Mouse (Mus musculus): Measurements from ENCODE around the gene Saa2.

The Saa2 gene

GRCm38 (mm10) chr7:46751490-46751889, at the start of gene Saa2:
TSS of gene Saa2 (plus strand) at chr7:46751790.
- POLR2A ChIA-PET = interaction anchor here in 1 of 4 experiments (0.6 kb wide), 1 partner anchor 19 kb away, joined by 6 read pairs; no protein-coding TSS in a partner anchor
- CTCF ChIA-PET = no interaction called here

DNA sequence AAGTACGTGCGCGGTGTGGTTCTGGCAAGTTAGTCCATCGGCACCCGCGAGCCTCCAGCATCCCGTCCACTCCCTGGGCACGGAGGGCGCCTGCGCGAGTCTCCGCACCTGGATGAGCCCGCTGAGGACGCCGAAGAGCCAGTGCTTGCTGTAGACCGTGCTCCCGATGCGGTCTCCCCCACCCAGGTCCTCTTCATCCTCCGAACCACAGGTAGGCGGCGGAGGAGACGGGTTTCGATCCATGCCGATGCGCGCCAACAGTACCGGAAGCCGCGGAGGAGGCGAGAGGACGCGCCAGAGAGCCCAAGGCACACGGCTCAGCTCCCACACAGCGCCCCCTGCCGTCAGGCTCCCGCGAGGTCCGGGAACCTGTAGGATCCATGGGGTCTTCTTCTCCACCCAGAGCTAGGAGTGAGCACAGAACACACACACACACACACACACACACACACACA, 41.2 kb upstream of the Saa2 start, which contains the start of gene Saal1:
Gene Saal1 (minus strand): TSS at position 291 of the 455 bp plus-strand sequence.
- ChIA-PET POLR2A (interaction anchor here (0.6 to 1.7 kb wide), 25 partner anchors 8 to 814 kb away, joined by 3 to 12 read pairs (median 3); partner anchors contain the start of genes Gtf2h1 (in 2 of the 4), Hps5 (in 2 of the 4), Syngr4 (in 1 of the 4) and Tmem143 (in 1 of the 4)), CTCF (interaction anchor here (0.6 to 2.1 kb wide), 45 partner anchors 8 to 366 kb away, joined by 3 to 23 read pairs (median 4); partner anchors contain the start of genes Gtf2h1 (in 1 of the 4), Hps5 (in 1 of the 4), Kcnc1 (in 1 of the 4) and Uevld (in 1 of the 4))

DNA sequence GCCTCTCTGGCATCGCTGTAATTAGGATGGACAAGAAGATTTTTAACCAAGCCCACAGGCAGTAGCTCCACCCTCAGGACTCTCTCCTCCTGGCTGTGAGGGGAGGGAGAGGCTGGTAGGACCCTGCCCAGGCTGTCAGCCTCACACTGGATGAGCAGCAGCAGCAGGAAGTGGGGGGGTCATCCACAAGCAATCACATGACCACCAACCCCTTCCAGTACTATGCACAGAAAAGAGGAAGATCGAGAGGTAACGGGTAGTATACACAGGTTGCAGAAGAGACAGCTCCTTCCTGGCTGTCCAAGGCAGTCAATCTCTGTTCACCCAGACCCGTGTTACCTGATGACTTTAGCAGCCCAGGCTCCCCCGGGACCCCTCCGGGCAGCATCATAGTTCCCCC, 39.3 kb upstream of the Saa2 start:
- ChIA-PET POLR2A (interaction anchor here in 3 of 4 experiments (0.6 to 1.8 kb wide), 13 partner anchors 9 to 858 kb away, joined by 3 to 5 read pairs (median 3); partner anchors contain the start of gene Ush1c (in 1 of the 3)), CTCF (interaction anchor here in 3 of 4 experiments (0.9 to 2.1 kb wide), 8 partner anchors 10 to 112 kb away, joined by 3 to 23 read pairs (median 5); no protein-coding TSS in a partner anchor)

GRCm38 (mm10) chr7:46714518-46714917, 37.1 kb upstream of the Saa2 start:
- CTCF ChIA-PET = interaction anchor here in 3 of 4 experiments (0.6 to 3.5 kb wide), 9 partner anchors 10 to 1203 kb away, joined by 3 to 28 read pairs (median 3); no protein-coding TSS in a partner anchor
- POLR2A ChIA-PET = interaction anchor here in 2 of 4 experiments (0.5 to 1.3 kb wide), 6 partner anchors 107 to 1219 kb away, joined by 3 to 5 read pairs (median 3); no protein-coding TSS in a partner anchor

- CTCF ChIA-PET = interaction anchor here (0.6 to 3.5 kb wide), 6 partner anchors 10 to 69 kb away, joined by 3 to 28 read pairs (median 4); no protein-coding TSS in a partner anchor
Observed at GRCm38 (mm10) chr7:46715600-46715999, 36.0 kb upstream of the Saa2 start, which contains the start of gene Saa3. TSS of gene Saa3 (minus strand) at chr7:46715700.

GRCm38 (mm10) chr7:46716897-46717296, 34.7 kb upstream of the Saa2 start:
- CTCF ChIA-PET = interaction anchor here in 3 of 4 experiments (0.6 to 1.1 kb wide), 5 partner anchors 36 to 96 kb away, joined by 3 to 5 read pairs (median 4); partner anchors contain the start of gene Sergef (in 1 of the 3)
- POLR2A ChIA-PET = interaction anchor here in 3 of 4 experiments (0.6 to 1.5 kb wide), 5 partner anchors 28 to 121 kb away, joined by 3 to 13 read pairs (median 7); partner anchors contain the start of genes Gtf2h1 (in 1 of the 3) and Hps5 (in 1 of the 3)

More at GRCm38 (mm10) chr7:46715600-46715999, 36.0 kb upstream of the Saa2 start, which contains the start of gene Saa3:
- POLR2A ChIA-PET = interaction anchor here in 3 of 4 experiments (0.7 to 1.5 kb wide), 7 partner anchors 9 to 106 kb away, joined by 3 to 8 read pairs (median 3); partner anchors contain the start of genes Gtf2h1 (in 1 of the 3) and Hps5 (in 1 of the 3)

DNA sequence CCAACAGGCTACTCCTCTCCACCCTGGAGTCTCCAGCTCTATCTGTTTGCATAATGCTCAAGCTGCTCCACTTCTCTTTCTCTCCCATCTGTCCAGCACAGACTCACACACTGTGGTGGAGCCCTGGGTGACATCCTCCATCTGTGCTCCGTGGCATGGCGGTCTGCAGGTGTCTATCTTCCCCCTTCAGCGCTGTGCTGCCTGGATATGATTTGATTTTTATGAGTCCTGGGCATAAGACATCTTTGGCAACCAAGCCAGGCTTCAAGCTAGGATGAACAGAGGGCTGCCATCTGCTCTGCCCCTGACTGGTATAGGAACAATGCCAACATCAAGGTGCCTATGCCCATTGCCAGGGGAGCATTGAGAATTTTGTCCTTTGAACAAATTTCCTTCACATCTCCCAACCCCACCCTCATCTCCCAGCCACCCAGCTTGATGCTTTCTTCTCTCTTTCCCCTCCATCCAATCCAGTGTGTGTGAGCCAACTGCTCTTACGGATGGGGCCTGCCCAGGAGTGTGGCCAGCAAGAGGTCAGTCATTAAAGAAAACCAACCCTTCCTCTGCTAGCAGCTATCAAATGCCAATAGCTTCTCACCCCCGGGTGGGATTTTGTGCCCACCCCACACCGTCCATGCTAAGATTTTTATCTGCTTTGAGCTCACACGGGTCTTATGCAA, 32.9 kb upstream of the Saa2 start:
- POLR2A ChIA-PET = interaction anchor here in 2 of 4 experiments (0.9 to 1.7 kb wide), 3 partner anchors 20 to 51 kb away, joined by 3 to 5 read pairs (median 4); no protein-coding TSS in a partner anchor
- CTCF ChIA-PET = interaction anchor here in 1 of 4 experiments (1.8 kb wide), 1 partner anchor 52 kb away, joined by 7 read pairs; no protein-coding TSS in a partner anchor

- ChIA-PET CTCF (interaction anchor here in 3 of 4 experiments (0.7 to 1.5 kb wide), 3 partner anchors 9 to 200 kb away, joined by 3 to 5 read pairs (median 4); partner anchors contain the start of gene Saal1 (in 3 of the 3)), POLR2A (interaction anchor here (0.6 to 1.7 kb wide), 8 partner anchors 8 to 126 kb away, joined by 3 to 6 read pairs (median 3); no protein-coding TSS in a partner anchor)
Observed at GRCm38 (mm10) chr7:46719526-46719925, 32.1 kb upstream of the Saa2 start.

- ChIA-PET POLR2A (interaction anchor here in 3 of 4 experiments (1.0 to 1.7 kb wide), 6 partner anchors 9 to 125 kb away, joined by 3 to 6 read pairs (median 3); no protein-coding TSS in a partner anchor), CTCF (interaction anchor here in 3 of 4 experiments (1.1 to 1.5 kb wide), 2 partner anchors 10 kb away, joined by 3 to 5 read pairs (median 5); partner anchors contain the start of gene Saal1 (in 3 of the 3))
Observed at GRCm38 (mm10) chr7:46720460-46720859, 31.1 kb upstream of the Saa2 start.

DNA sequence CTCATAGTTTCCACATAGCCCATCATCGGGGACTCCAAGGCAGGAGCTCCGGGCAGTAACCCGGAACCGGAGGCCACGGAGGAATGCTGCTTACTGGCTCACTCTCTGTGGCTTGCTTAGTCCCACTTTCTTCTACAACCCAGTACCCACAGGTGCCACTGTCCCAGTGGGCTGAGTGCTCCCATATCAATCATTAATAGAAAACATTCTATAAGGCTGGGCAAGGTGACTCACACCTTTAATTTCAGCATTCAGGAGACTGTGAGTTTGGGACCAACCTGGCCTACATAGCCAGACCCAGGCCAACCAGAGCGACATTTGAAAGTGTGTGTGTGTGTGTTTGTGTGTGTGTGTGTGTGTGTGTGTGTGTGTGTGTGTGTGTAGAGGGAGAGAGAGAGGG, 28.2 kb upstream of the Saa2 start:
- ChIA-PET CTCF (interaction anchor here in 2 of 4 experiments (0.8 to 2.3 kb wide), 4 partner anchors 9 to 47 kb away, joined by 3 to 8 read pairs (median 6); partner anchors contain the start of gene Saal1 (in 1 of the 2)), POLR2A (interaction anchor here in 3 of 4 experiments (0.5 to 1.8 kb wide), 12 partner anchors 12 to 419 kb away, joined by 3 to 6 read pairs (median 4); partner anchors contain the start of gene Saal1 (in 1 of the 3))

- CTCF ChIA-PET = interaction anchor here in 2 of 4 experiments (1.2 to 2.3 kb wide), 3 partner anchors 9 to 47 kb away, joined by 6 to 8 read pairs (median 7); partner anchors contain the start of gene Saal1 (in 1 of the 2)
- POLR2A ChIA-PET = interaction anchor here in 3 of 4 experiments (0.6 to 1.8 kb wide), 12 partner anchors 8 to 419 kb away, joined by 3 to 6 read pairs (median 4); partner anchors contain the start of genes Saa3 (in 1 of the 3) and Saal1 (in 1 of the 3)
Observed at GRCm38 (mm10) chr7:46723849-46724248, 27.7 kb upstream of the Saa2 start.

DNA sequence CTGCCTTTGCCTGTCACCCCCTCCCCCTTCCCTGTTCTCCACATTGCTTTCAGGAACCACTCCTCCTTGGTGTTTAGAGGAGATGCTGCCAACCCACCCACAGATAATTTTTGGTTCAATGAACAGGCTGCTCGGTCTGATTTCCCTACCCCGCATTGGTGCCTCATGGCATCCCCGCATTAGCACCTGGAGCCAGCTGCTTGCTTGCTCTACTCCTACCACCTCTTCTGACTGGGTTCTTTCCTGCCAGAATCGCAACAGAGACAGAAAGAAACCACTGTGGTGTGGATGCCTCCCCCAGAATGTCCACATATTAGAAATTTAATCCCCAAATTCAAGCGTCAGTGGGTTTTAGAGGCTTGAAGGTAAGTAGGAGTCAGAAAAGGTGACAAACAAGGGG, 27.2 kb upstream of the Saa2 start:
- ChIA-PET CTCF (interaction anchor here in 1 of 4 experiments (1.7 to 2.3 kb wide), 2 partner anchors 10 to 46 kb away, joined by 6 to 8 read pairs; no protein-coding TSS in a partner anchor), POLR2A (interaction anchor here in 3 of 4 experiments (0.7 to 1.8 kb wide), 7 partner anchors 9 to 406 kb away, joined by 3 to 6 read pairs (median 4); partner anchors contain the start of gene Saa3 (in 1 of the 3))

- ChIA-PET POLR2A (no interaction called here), CTCF (no interaction called here)
Observed at GRCm38 (mm10) chr7:46727584-46727983, 24.0 kb upstream of the Saa2 start.

- POLR2A ChIA-PET = interaction anchor here in 1 of 4 experiments (0.6 to 0.7 kb wide), 2 partner anchors 16 to 105 kb away, joined by 3 read pairs; no protein-coding TSS in a partner anchor
Observed at GRCm38 (mm10) chr7:46732458-46732857, 19.1 kb upstream of the Saa2 start, which contains the start of gene Saa4. TSS of gene Saa4 (minus strand) at chr7:46732603.

DNA sequence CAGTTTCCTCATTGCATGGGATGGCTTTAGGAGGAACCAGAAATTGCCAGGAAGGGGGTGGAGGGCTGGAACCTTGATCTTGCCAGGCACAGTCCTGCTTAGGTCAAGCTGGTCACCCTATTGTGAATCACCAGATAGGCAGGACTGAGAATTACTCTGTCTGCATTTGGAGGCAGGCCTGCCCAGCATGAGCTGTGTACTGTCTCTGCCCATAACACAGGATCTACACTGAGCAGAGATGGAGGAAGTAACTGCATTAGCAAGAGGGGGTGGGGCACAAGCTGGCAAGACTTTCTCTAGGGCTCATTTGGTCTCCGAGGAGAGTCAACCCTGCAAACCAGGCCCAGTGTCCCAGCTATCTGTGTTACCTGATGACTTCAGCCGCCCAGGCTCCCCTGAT, 16.6 kb upstream of the Saa2 start:
- ChIA-PET POLR2A (interaction anchor here in 2 of 4 experiments (0.6 to 2.1 kb wide), 8 partner anchors 11 to 332 kb away, joined by 3 to 8 read pairs (median 4); partner anchors contain the start of genes Gtf2h1 (in 1 of the 2) and Hps5 (in 1 of the 2)), CTCF (interaction anchor here in 1 of 4 experiments (0.7 to 2.4 kb wide), 2 partner anchors 21 to 23 kb away, joined by 3 to 5 read pairs; no protein-coding TSS in a partner anchor)

More at GRCm38 (mm10) chr7:46732458-46732857, 19.1 kb upstream of the Saa2 start, which contains the start of gene Saa4:
- CTCF ChIA-PET = interaction anchor here in 1 of 4 experiments (0.6 kb wide), 1 partner anchor 50 kb away, joined by 6 read pairs; no protein-coding TSS in a partner anchor

DNA sequence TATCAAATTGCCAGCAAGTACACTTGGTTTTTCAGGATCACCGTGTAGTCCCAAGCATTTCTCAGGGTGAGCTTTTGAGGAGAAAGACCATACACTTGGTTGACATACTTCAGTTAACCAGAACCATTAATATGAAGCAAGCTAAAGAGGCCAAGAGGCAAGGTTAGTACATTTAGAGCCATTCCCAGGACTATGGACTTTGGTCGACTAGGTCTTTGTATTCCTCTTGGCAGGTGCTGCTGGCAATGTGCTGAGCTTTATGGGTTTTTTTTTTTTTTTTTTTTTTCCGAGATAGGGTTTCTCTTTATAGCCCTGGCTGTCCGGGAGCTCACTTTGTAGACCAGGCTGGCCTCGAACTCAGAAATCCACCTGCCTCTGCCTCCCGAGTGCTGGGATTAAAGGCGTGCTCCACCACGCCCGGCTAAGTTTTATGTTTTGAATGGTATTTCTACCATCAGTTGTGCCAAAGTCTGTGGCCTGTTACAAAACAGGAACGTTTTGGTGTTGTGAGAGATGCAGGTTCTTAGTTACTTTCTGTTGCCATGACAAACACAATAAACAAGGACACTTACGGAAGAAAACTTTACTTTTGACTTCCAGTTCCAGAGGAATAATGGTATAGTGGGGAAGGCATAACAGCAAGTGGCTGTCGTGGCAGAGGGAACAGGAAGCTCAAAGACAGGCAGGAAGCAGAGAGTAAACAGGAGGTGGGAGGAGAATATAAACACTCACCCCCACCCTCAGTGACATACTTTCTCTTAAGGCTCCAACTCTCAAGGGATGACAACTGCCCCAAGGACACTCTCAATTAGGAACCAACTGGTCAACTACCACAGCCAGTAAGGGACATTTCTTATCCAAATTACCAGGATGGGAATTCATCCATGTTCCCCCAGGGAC, 12.8 kb upstream of the Saa2 start:
- CTCF ChIA-PET = interaction anchor here in 2 of 4 experiments (0.6 to 1.0 kb wide), 2 partner anchors 10 to 20 kb away, joined by 4 read pairs; no protein-coding TSS in a partner anchor

More for the DNA sequence above, 12.8 kb upstream of the Saa2 start:
- POLR2A ChIA-PET = interaction anchor here in 2 of 4 experiments (0.6 to 1.3 kb wide), 4 partner anchors 10 to 196 kb away, joined by 3 to 4 read pairs (median 4); no protein-coding TSS in a partner anchor

All from embryonic stem cell, embryonic (primary cell).